Mouse (Mus musculus) C2C12 (cell line): ENCODE data around the gene Btbd2. TPM values are rescaled to one million over a fixed set of nuclear protein-coding genes. Genes with fewer than 3 reads are reported as not detected.

Experiments used
- H3K27me3 ChIP-seq: one replicate; pipeline ENCODE4 v1.6.1; 2011; ENCODE audit not compliant: control insufficient read depth, insufficient read depth, insufficient read length
- H3K36me3 ChIP-seq: one replicate; pipeline ENCODE4 v1.6.1; 2011; ENCODE audit not compliant: control insufficient read depth, insufficient read depth
- H3K4me3 ChIP-seq: one replicate; pipeline ENCODE4 v1.5.1; 2011; ENCODE audit warnings: mild to moderate bottlenecking, control low read depth; ENCODE audit not compliant: poor library complexity, insufficient read depth, severe bottlenecking
- H3K79me2 ChIP-seq: one replicate; pipeline ENCODE4 v1.6.1; 2011; ENCODE audit not compliant: control insufficient read depth, insufficient read depth
- H3K79me3 ChIP-seq: one replicate; pipeline ENCODE4 v1.6.1; 2011; ENCODE audit warnings: low read depth, control low read depth
- H3ac ChIP-seq: one replicate; pipeline ENCODE3; 2011; ENCODE audit warnings: low read depth; ENCODE audit not compliant: control insufficient read depth, insufficient read length
- CEBPB ChIP-seq: IDR thresholded peaks from one replicate; pipeline ENCODE4 v1.6.1; 2011; ENCODE audit warnings: low read depth, mild to moderate bottlenecking, control low read depth, moderate library complexity
- CTCF ChIP-seq: IDR thresholded peaks from one replicate; pipeline ENCODE4 v1.5.1; 2011; ENCODE audit not compliant: control insufficient read depth, insufficient read depth, insufficient read length
- FOSL1 ChIP-seq: IDR thresholded peaks from one replicate; pipeline ENCODE4 v1.8.0; 2011; ENCODE audit warnings: mild to moderate bottlenecking, low read length; ENCODE audit not compliant: poor library complexity, insufficient read depth, severe bottlenecking
- MAX ChIP-seq: IDR thresholded peaks from one replicate; pipeline ENCODE4 v1.6.1; 2011; ENCODE audit warnings: mild to moderate bottlenecking, control low read depth
- MYOD1 ChIP-seq: IDR thresholded peaks from one replicate; pipeline ENCODE4 v1.6.1; 2011; ENCODE audit warnings: low read depth; ENCODE audit not compliant: control insufficient read depth, insufficient read length
- MYOG ChIP-seq: IDR thresholded peaks from one replicate; pipeline ENCODE4 v1.6.1; 2011; ENCODE audit not compliant: control insufficient read depth, insufficient read length; ENCODE audit errors: extremely low read depth
- USF1 ChIP-seq: IDR thresholded peaks from one replicate; pipeline ENCODE4 v1.6.1; 2011; ENCODE audit warnings: low read depth, mild to moderate bottlenecking, control low read depth, moderate library complexity
- polyA plus RNA-seq: library from polyadenylated mRNA; unstranded; fragments of >200 nt; fragmentation: generic; extraction: Trizol; gene quantifications from one replicate; pipeline ENCODE4 v1.2.1, GENCODE M21; 2012; ENCODE audit warnings: missing spikeins

The Btbd2 gene
- polyA plus RNA-seq, 1 experiment = 53.8 TPM

DNA sequence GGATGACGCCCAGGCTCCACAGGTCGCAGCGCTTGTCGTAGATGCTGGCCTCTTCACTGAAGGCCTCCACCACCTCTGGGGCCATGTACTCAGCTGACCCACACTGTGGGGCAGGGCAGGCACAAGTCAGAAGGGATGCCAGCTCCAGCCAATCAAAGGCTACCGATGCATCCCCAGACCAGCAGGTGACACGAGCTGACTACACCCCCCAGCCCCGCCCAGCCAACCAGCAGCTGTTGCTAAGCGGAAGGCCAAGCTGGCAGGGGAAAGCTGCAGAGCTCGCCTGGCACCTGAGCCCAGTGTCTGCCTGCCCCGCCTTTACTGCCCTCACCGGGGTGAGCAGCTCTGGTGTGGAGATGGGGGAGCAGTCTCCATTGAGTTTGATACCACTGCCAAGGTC is 11.7 kb upstream of the Btbd2 start:
- no peak overlapping the region for H3ac ChIP-seq
- H3K27me3 ChIP-seq = no peaks in the 10 kb centered on the region
- H3K79me2 ChIP-seq = peaks cover 27% of the 10 kb centered on the region
- TF ChIP-seq MYOG (no peak), FOSL1 (no peak), CEBPB (no peak), MAX (no peak), CTCF (no peak), USF1 (no peak), MYOD1 (no peak)
- no peak overlapping the region for H3K4me3 ChIP-seq
- H3K79me3 ChIP-seq = peaks cover 14% of the 10 kb centered on the region
- peaks cover 57% of the 10 kb centered on the region for H3K36me3 ChIP-seq

DNA sequence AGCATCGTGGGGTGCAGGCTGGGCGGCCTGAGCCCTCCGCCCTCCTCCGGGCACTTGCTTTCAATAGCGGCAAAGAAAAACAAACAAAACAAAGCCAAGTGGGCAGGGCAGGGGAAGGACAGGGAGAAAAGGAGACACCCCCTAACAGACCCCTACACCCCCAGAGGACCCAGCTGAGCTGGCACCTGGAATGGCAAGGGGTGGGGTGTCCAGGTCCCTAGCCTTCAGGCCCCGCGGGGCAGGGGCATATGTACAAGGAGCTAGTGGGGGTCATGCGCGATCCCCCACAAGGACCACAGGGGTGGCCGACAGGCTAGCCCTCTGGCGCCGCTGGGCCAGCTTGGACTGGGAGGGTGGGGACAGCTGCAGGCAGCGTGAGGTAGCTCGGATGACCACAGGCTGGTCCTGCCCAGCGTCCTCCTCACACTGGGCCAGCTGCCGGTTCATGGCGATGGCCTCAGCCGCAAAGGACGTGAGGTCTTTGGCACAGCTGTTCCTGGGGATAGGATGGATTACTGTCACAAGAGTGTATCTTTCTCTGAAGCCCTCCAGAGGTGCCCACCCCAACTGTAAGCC is 10.1 kb upstream of the Btbd2 start:
- peaks cover 2% of the 10 kb centered on the region for H3K79me3 ChIP-seq
- H3K79me2 ChIP-seq = peaks cover 10% of the 10 kb centered on the region
- H3K4me3 ChIP-seq = no peak overlapping the region
- peaks cover 57% of the 10 kb centered on the region for H3K36me3 ChIP-seq
- TF ChIP-seq MAX (no peak), MYOD1 (peak; percentile 50), FOSL1 (no peak)
- H3K27me3 ChIP-seq = no peaks in the 10 kb centered on the region
- H3ac ChIP-seq = no peak overlapping the region

DNA sequence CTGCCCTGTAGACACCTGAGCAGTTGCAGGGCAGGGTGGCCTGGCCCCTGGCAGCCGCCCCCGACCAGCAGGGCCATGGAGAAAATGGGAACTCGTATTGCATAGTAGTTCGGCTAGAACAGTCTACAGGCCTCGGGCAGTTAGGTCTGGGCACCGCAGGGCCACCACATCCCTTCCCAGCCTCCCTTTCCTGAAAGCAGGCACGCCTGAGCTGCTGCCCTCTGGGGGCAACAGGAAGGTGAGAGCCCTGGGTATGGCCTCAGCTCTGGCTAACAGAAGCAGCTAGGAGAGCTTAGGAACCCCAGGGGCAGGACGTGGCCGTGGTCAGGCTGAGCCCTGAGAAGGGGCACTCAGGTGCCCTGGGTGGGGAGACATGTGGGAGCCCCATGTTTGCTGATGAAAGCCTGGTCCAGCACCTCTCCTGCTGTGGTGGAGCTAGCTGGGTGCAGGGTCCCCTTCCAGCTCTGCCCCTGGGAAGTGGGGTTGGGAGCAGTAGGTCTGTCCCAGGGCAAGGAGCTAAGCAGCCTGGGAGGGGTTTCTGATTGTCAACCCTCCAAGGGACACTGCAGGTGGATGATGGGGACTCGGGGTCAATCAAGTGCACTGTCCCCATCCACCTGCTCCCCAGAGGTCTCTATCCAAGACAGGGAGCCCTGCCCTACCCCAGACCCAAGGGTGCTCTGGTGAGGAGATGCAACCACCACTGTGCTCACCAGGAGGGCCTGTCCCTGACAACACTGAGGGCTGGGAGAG is 9.3 kb upstream of the Btbd2 start:
- Histone ChIP-seq H3K36me3 (peaks cover 51% of the 10 kb centered on the region), H3K4me3 (no peak overlapping the region), H3K79me2 (peaks cover 2% of the 10 kb centered on the region), H3ac (no peak overlapping the region), H3K27me3 (no peaks in the 10 kb centered on the region), H3K79me3 (no peaks in the 10 kb centered on the region)
- TF ChIP-seq MAX = no peak
- no peak for TF ChIP-seq USF1
- no peak for TF ChIP-seq MYOG
- TF ChIP-seq CEBPB = no peak
- TF ChIP-seq FOSL1 = no peak
- TF ChIP-seq CTCF = no peak
- TF ChIP-seq MYOD1 = no peak

DNA sequence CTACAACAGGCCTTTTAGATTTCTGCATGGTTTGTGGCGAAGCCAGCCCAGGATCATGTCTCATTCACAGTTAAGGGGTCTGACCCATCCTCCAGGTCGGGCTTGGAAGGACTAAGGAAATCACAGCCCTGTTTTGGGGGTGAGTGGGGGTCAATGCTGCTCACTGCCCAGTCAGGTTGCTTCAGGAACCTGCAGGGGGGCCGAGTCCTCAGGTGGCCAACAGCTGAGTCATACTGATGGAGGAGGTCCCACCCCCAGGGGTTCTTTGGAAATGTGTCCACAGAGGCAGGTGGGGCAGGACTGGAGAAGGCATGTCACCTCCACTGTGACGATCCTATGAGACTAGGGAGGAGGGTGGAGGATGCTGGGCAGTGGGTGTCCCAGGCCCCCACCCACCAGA is 8.6 kb upstream of the Btbd2 start:
- Histone ChIP-seq H3K79me2 (no peaks in the 10 kb centered on the region), H3K27me3 (no peaks in the 10 kb centered on the region), H3K4me3 (no peak overlapping the region), H3ac (no peak overlapping the region), H3K79me3 (no peaks in the 10 kb centered on the region), H3K36me3 (peaks cover 47% of the 10 kb centered on the region)
- TF ChIP-seq MYOD1 (no peak), MAX (no peak), CEBPB (no peak)

DNA sequence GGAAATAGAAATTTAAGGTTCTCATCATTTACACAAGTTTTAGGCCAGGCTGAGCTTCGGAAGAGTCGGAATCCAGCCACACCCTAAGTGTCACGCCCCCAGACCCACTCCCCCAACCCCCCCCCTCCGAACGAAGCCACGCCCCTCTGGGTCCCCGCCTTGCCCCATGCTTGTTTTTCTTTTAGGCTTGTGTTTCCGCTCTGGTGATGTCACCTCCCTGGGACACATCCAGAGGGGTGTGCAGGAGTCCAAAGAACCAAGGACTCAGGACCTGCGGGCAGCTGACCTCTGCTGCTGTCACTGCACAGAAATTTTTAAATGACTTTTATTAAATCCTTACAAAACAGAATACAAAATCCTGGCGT is 8.1 kb upstream of the Btbd2 start:
- no peak overlapping the region for H3ac ChIP-seq
- H3K36me3 ChIP-seq = peaks cover 43% of the 10 kb centered on the region
- H3K79me2 ChIP-seq = no peaks in the 10 kb centered on the region
- no peaks in the 10 kb centered on the region for H3K27me3 ChIP-seq
- TF ChIP-seq MYOG (no peak), CEBPB (no peak), MYOD1 (no peak), CTCF (no peak), FOSL1 (no peak), MAX (no peak), USF1 (no peak)
- no peaks in the 10 kb centered on the region for H3K79me3 ChIP-seq
- H3K4me3 ChIP-seq = no peak overlapping the region
